Mouse (Mus musculus) G1E (cell line): ENCODE measurements around the gene Ttc3. TPM values are rescaled to one million over a fixed set of nuclear protein-coding genes. Genes with fewer than 3 reads are reported as not detected.
"Not testable (repeated sequence)": the region's sequence is repeated elsewhere in the genome, so short reads cannot be mapped to it uniquely, and the experiment has no call there.

Experiments used
- ATAC-seq: 2 replicates; pipeline ENCODE4 v1.8.0; 2016; ENCODE audit warnings: mild to moderate bottlenecking; ENCODE audit not compliant: insufficient number of reproducible peaks, poor library complexity, low FRiP score, severe bottlenecking; ENCODE audit errors: extremely low read depth
- DNase-seq: peaks from one replicate; pipeline ENCODE4 v3.0.0; 2012; ENCODE audit warnings: low spot score
- H3K27me3 ChIP-seq: 2 replicates; pipeline ENCODE4 v1.6.1; 2012; ENCODE audit warnings: mild to moderate bottlenecking, low read length, inconsistent platforms; ENCODE audit not compliant: insufficient read depth
- H3K36me3 ChIP-seq: replicated peaks from 2 replicates; pipeline ENCODE3; 2012; ENCODE audit warnings: mild to moderate bottlenecking, inconsistent platforms
- H3K4me1 ChIP-seq: 2 replicates; pipeline ENCODE4 v1.6.1; 2012; ENCODE audit warnings: low read depth, low read length, inconsistent platforms, mixed read lengths; ENCODE audit not compliant: insufficient read depth
- H3K4me3 ChIP-seq: 2 replicates; pipeline ENCODE4 v1.5.1; 2012; ENCODE audit warnings: low read depth, mild to moderate bottlenecking, inconsistent platforms, low read length, moderate library complexity, mixed read lengths
- H3K9me3 ChIP-seq: replicated peaks from 2 replicates; pipeline ENCODE4 v1.6.1; 2012; ENCODE audit warnings: inconsistent platforms
- CTCF ChIP-seq: IDR thresholded peaks from 2 replicates; pipeline ENCODE4 v1.5.1; 2012; ENCODE audit warnings: low read depth, low read length, inconsistent platforms, mixed read lengths
- GATA1 ChIP-seq: IDR thresholded peaks from 2 replicates; pipeline ENCODE4 v1.6.1; 2012; ENCODE audit warnings: borderline replicate concordance, low read length, inconsistent platforms, mixed read lengths
- GATA2 ChIP-seq: IDR thresholded peaks from 2 replicates; pipeline ENCODE4 v1.6.1; 2012; ENCODE audit warnings: low read depth, low read length, inconsistent platforms, borderline replicate concordance
- POLR2AphosphoS5 ChIP-seq: IDR thresholded peaks from 2 replicates; pipeline ENCODE4 v1.6.1; 2012; ENCODE audit warnings: low read depth, low read length, inconsistent platforms; ENCODE audit not compliant: insufficient replicate concordance
- TAL1 ChIP-seq: conservative IDR thresholded peaks from 2 replicates; pipeline ENCODE4 v1.6.1; 2012; ENCODE audit warnings: low read depth, low read length, inconsistent platforms, mixed read lengths
- polyA plus RNA-seq: library from polyadenylated mRNA; stranded (reverse); fragments of >175 nt; gene quantifications from 2 replicates; pipeline ENCODE4 v1.2.3, GENCODE M21; 2012
- total RNA-seq, 2 experiments: library from RNA; stranded (forward) in 1 of 2; stranded (reverse) in 1 of 2; fragments of 200-1000 nt in 1 of 2; fragments of >200 nt in 1 of 2; fragmentation: Nextera tagmentation in 1 of 2; gene quantifications; 2 replicates each; pipeline ENCODE4 v1.2.3; 2014 to 2017

The Ttc3 gene
- total and polyA plus RNA-seq, 3 experiments = 5.0 to 138 (median 135) TPM

DNA sequence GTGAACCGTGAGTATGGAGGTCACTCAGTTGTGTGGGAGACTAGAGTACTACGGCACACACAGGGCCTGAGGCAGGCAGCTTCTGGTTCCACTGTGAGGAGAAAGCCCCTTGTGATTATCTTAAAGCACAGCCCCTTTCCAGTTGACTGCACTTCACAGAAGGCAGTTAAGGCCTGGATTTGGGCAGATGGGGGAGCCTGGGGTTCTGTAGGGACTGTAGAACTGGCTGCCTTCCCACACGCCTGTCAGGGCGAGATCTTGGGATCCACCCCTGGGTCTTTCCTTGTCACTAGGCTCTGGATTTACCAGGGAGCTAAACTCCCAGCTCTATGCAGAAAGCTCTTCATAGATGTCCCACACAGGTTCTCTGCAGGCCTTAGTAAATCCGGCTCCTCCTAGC lies 40.0 kb upstream of the Ttc3 start:
- Histone ChIP-seq H3K4me3 (no peak overlapping the region), H3K4me1 (peaks cover 56% of the 10 kb centered on the region), H3K27me3 (peaks cover 7% of the 10 kb centered on the region), H3K36me3 (no peaks in the 10 kb centered on the region), H3K9me3 (peaks cover 9% of the 10 kb centered on the region)
- ATAC-seq = peak; percentile 63
- TF ChIP-seq TAL1 = peak; percentile 47
- TF ChIP-seq GATA2 = no peak
- peak; percentile 32 for DNase-seq

- no peak for TF ChIP-seq POLR2AphosphoS5
- no peak for TF ChIP-seq GATA2
- no peak for TF ChIP-seq TAL1
- no peak for TF ChIP-seq CTCF
- no peak for TF ChIP-seq GATA1
- peaks cover 9% of the 10 kb centered on the region for H3K9me3 ChIP-seq
Measured at GRCm38 (mm10) chr16:94331233-94331885, 39.1 kb upstream of the Ttc3 start.

DNA sequence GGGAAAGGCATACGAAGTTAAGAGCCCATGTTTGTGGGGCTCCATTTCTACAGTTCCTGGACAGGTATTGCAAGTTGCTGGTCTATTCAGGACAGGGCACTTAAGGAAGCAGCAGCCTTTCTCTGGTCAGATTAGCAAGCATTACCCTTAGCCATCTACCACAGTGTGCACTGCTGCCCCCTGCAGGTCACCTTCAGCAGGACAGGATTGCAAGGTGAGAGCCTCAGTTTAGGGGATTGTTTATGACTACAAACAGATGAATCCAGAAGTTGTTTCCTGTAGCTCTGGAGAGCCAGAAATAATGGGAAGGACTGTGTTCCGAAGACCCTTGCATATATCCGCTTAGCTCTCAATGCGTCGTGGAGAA lies 38.5 kb upstream of the Ttc3 start:
- H3K4me1 ChIP-seq = peaks cover 44% of the 10 kb centered on the region
- peaks cover 13% of the 10 kb centered on the region for H3K27me3 ChIP-seq
- no peak for DNase-seq
- TF ChIP-seq POLR2AphosphoS5 (no peak), GATA1 (no peak), TAL1 (no peak), CTCF (peak; percentile 90)
- H3K4me3 ChIP-seq = no peak overlapping the region
- no peaks in the 10 kb centered on the region for H3K36me3 ChIP-seq
- H3K9me3 ChIP-seq = peaks cover 9% of the 10 kb centered on the region
- no peak for ATAC-seq

More at GRCm38 (mm10) chr16:94331233-94331885, 39.1 kb upstream of the Ttc3 start:
- DNase-seq (no peak), ATAC-seq (no peak)
- peaks cover 13% of the 10 kb centered on the region for H3K27me3 ChIP-seq
- no peaks in the 10 kb centered on the region for H3K36me3 ChIP-seq
- H3K4me1 ChIP-seq = peaks cover 48% of the 10 kb centered on the region
- H3K4me3 ChIP-seq = no peak overlapping the region

- peaks cover 13% of the 10 kb centered on the region for H3K27me3 ChIP-seq
- peaks cover 16% of the 10 kb centered on the region for H3K4me1 ChIP-seq
- no peaks in the 10 kb centered on the region for H3K36me3 ChIP-seq
- ATAC-seq (no peak), DNase-seq (no peak)
- no peaks in the 10 kb centered on the region for H3K9me3 ChIP-seq
- no peak overlapping the region for H3K4me3 ChIP-seq
- TF ChIP-seq TAL1 (no peak), POLR2AphosphoS5 (no peak), CTCF (no peak)
Measured at GRCm38 (mm10) chr16:94335656-94336055, 34.8 kb upstream of the Ttc3 start.

GRCm38 (mm10) chr16:94339164-94340160 lies 31.0 kb upstream of the Ttc3 start:
- ATAC-seq, H3K9me3 ChIP-seq, H3K4me1 ChIP-seq, H3K4me3 ChIP-seq, H3K36me3 ChIP-seq, DNase-seq: not testable (repeated sequence)
- peaks cover 11% of the 10 kb centered on the region; the same call in 1 of the 2 replicates for H3K27me3 ChIP-seq

DNA sequence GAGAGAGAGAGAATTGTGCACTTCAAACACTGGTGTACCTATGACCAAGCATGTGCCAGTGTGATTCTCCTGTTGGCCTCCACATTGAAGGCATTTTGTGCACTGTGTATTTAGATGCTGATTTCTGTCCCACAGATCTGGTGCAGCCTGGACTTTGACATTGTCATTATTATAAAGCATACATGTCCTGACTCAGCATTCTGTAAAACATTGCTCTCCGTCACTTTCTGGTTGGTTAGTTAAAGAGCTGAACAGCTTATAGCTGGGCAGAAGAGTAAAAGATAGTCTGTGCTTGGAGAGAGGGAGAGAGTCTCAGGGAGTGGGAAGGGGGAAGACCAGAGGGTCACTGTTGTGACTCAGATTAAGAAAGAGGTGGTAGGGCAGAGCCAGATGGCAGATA lies 24.7 kb upstream of the Ttc3 start:
- Histone ChIP-seq H3K4me3 (no peak overlapping the region), H3K9me3 (no peaks in the 10 kb centered on the region), H3K27me3 (peaks cover 27% of the 10 kb centered on the region), H3K36me3 (no peaks in the 10 kb centered on the region), H3K4me1 (peaks cover 18% of the 10 kb centered on the region)
- TF ChIP-seq GATA2 = no peak
- TF ChIP-seq GATA1 = no peak
- TF ChIP-seq POLR2AphosphoS5 = no peak
- no peak for TF ChIP-seq CTCF
- no peak for TF ChIP-seq TAL1
- no peak for DNase-seq
- no peak for ATAC-seq
